Mouse (Mus musculus): ENCODE data around the gene Rbp2.

- TF ChIP-seq CTCF (IDR thresholded peaks at IDR 0.05; ENCODE audit: low read depth, low read length) (no peak), EP300 (IDR thresholded peaks at IDR 0.05; ENCODE audit: insufficient read depth, low read depth, low read length) (no peak), POLR2A (IDR thresholded peaks at IDR 0.05; ENCODE audit: insufficient read depth, low read length) (no peak)
Measured at GRCm38 (mm10) chr9:98491071-98491470, 5.2 kb downstream of the Rbp2 start.
